In genomic region chr15:84981609-84982313, GRCm38 (mm10) we compare ENCODE assay signal across 20 mouse cellular contexts. TPM values are rescaled to one million over a fixed set of nuclear protein-coding genes. Genes with fewer than 3 reads are reported as not detected.
DNase-seq lines count a peak whose midpoint lies in the region; ATAC-seq and TF ChIP-seq lines count a peak whose summit lies in the region.
"Had no signal": no experiment of that assay in that cellular context is flagged by ENCODE, and none has a peak within 500 bp of the region (broad histone marks: within the 10 kb centered on the region; RNA-seq: fewer than 3 reads in every experiment).

No protein-coding gene starts in this region.

- H3K27ac ChIP-seq in liver, postnatal 0 days (ENCODE audit: low read depth), result 0 out of 2 replicates have a peak overlapping the region, but pooled peaks have one; percentile 22
- no peak overlapping the region for H3K27ac ChIP-seq in liver, embryonic 11.5 days (ENCODE audit: low read depth, low read length)
- H3K27ac ChIP-seq in bone marrow, adult 2 months (ENCODE audit: control insufficient read depth, insufficient read depth, low read depth, low read length, poor library complexity), result peak overlapping the region; percentile 35
- H3K27ac ChIP-seq: embryonic facial prominence, embryonic 15.5 days; forebrain, embryonic 15.5 days; heart, adult 2 months; hindbrain, embryonic 13.5 days; liver, embryonic 14.5 days; midbrain, embryonic 15.5 days; neural tube, embryonic 13.5 days had no signal

- peak; percentile 35 for DNase-seq in gastrocnemius, postnatal 14 days
- no peak for DNase-seq in gastrocnemius, postnatal 36 days
- DNase-seq in liver, postnatal 0 days, result no peak
- DNase-seq in liver, embryonic 11.5 days (ENCODE audit: low spot score), result no peak
- DNase-seq in lung, postnatal 4 days, result peak; percentile 55 to 65
- no peak for DNase-seq in thymus, postnatal 25 days
- DNase-seq in thymus, postnatal 10 days (ENCODE audit: low spot score in 2 of 2), result no peak
- DNase-seq: cerebellum, postnatal 14 days; kidney, adult 18-20 months; thymus, postnatal 36 days had no signal

- no peaks in the 10 kb centered on the region for H3K9me3 ChIP-seq in liver, postnatal 0 days (ENCODE audit: low read length)
- H3K9me3 ChIP-seq in liver, embryonic 11.5 days (ENCODE audit: control insufficient read depth, low read length), result no peaks in the 10 kb centered on the region
- H3K9me3 ChIP-seq: embryonic facial prominence, embryonic 15.5 days; forebrain, embryonic 15.5 days; hindbrain, embryonic 13.5 days; midbrain, embryonic 15.5 days; neural tube, embryonic 13.5 days had no signal

- no peak for TF ChIP-seq POLR2A in bone marrow, adult 2 months (IDR thresholded peaks at IDR 0.05; ENCODE audit: borderline replicate concordance, control insufficient read depth, low read depth, low read length)

- ATAC-seq in liver, postnatal 0 days, result no peak
- no peak for ATAC-seq in liver, embryonic 11.5 days (replicated peaks; ENCODE audit: low FRiP score)
- ATAC-seq: forebrain, embryonic 15.5 days; midbrain, embryonic 15.5 days had no signal

- H3K36me3 ChIP-seq in liver, postnatal 0 days (replicated peaks; ENCODE audit: insufficient read depth, low read length), result no peaks in the 10 kb centered on the region
- no peaks in the 10 kb centered on the region for H3K36me3 ChIP-seq in liver, embryonic 11.5 days (ENCODE audit: control insufficient read depth, insufficient read depth, low read length)
- H3K36me3 ChIP-seq: embryonic facial prominence, embryonic 15.5 days; forebrain, embryonic 15.5 days; hindbrain, embryonic 13.5 days; midbrain, embryonic 15.5 days had no signal

- intact Hi-C loops in gastrocnemius, postnatal 14 days (cut with DNase I; ENCODE audit: low total_unique reads), result no loop called here
- intact Hi-C loops in gastrocnemius, postnatal 36 days (cut with DNase I), result no loop called here

- no peak for TF ChIP-seq EP300 in liver, postnatal 0 days (IDR thresholded peaks at IDR 0.05; ENCODE audit: low read depth)

- no peaks in the 10 kb centered on the region for H3K27me3 ChIP-seq in liver, postnatal 0 days (ENCODE audit: insufficient read depth, low read length)
- H3K27me3 ChIP-seq in liver, embryonic 11.5 days (replicated peaks; ENCODE audit: control insufficient read depth, insufficient read depth, low read length), result no peaks in the 10 kb centered on the region
- H3K27me3 ChIP-seq: embryonic facial prominence, embryonic 15.5 days; forebrain, embryonic 15.5 days; hindbrain, embryonic 13.5 days; midbrain, embryonic 15.5 days; neural tube, embryonic 13.5 days had no signal

- H3K4me3 ChIP-seq in liver, postnatal 0 days (ENCODE audit: low read depth, low read length), result no peak overlapping the region
- no peak overlapping the region for H3K4me3 ChIP-seq in liver, embryonic 11.5 days (ENCODE audit: low read depth, low read length)
- no peak overlapping the region for H3K4me3 ChIP-seq in bone marrow, adult 2 months (replicated peaks; ENCODE audit: control insufficient read depth, low read depth, low read length)
- H3K4me3 ChIP-seq: embryonic facial prominence, embryonic 15.5 days; forebrain, embryonic 15.5 days; heart, adult 2 months; hindbrain, embryonic 13.5 days; midbrain, embryonic 15.5 days; neural tube, embryonic 13.5 days had no signal

- H3K4me1 ChIP-seq in liver, postnatal 0 days (ENCODE audit: insufficient read depth), result peaks cover 12% of the 10 kb centered on the region
- no peaks in the 10 kb centered on the region for H3K4me1 ChIP-seq in liver, embryonic 11.5 days (replicated peaks; ENCODE audit: control insufficient read depth, insufficient read depth, low read length)
- peaks cover 6% of the 10 kb centered on the region; the same call in 1 of the 2 replicates for H3K4me1 ChIP-seq in bone marrow, adult 2 months (ENCODE audit: control insufficient read depth, insufficient read depth, low read length)

- WGBS in liver, postnatal 0 days (ENCODE audit: insufficient replicate concordance), result 50% methylated on average over 9 of the region's 9 CpGs
- 73% methylated on average over 9 of the region's 9 CpGs for WGBS in liver, embryonic 11.5 days
- WGBS in bone marrow, adult 2 months, result 25% methylated on average over 9 of the region's 9 CpGs

- no peak overlapping the region for H3K4me2 ChIP-seq in liver, postnatal 0 days (ENCODE audit: low read depth, low read length)
- H3K4me2 ChIP-seq in liver, embryonic 11.5 days, result no peak overlapping the region
- H3K4me2 ChIP-seq: embryonic facial prominence, embryonic 15.5 days; forebrain, embryonic 15.5 days; hindbrain, embryonic 13.5 days; midbrain, embryonic 15.5 days; neural tube, embryonic 13.5 days had no signal

- no peak overlapping the region for H3K9ac ChIP-seq in liver, postnatal 0 days (replicated peaks)
- no peak overlapping the region for H3K9ac ChIP-seq in liver, embryonic 11.5 days (ENCODE audit: low read depth, low read length)
- H3K9ac ChIP-seq: embryonic facial prominence, embryonic 15.5 days; forebrain, embryonic 15.5 days; hindbrain, embryonic 13.5 days; liver, embryonic 14.5 days; midbrain, embryonic 15.5 days; neural tube, embryonic 13.5 days had no signal

- TF ChIP-seq CTCF in liver, postnatal 0 days (IDR thresholded peaks at IDR 0.05; ENCODE audit: low read depth), result no peak
- no peak for TF ChIP-seq CTCF in bone marrow, adult 2 months (IDR thresholded peaks at IDR 0.05; ENCODE audit: control insufficient read depth, insufficient read depth, low read length)

RNA-seq across cellular contexts. Expression of gene 5031439G07Rik, which starts 6.6 kb away (rescaled TPM):
- 10 to 100 TPM; 26.4 to 35.9 TPM for total RNA-seq in gastrocnemius, postnatal 14 days (2021)
- total RNA-seq in gastrocnemius, postnatal 36 days (2021), result 10 to 100 TPM; 78.0 to 86.5 TPM
- polyA plus RNA-seq in liver, postnatal 0 days (2015; fragmentation: Nextera tagmentation; extraction: Ambion mirVana), result 4.0 and 5.0 TPM in 2 replicates
- 4.6 and 5.5 TPM in 2 replicates for polyA plus RNA-seq in liver, embryonic 11.5 days (2014; fragmentation: Nextera tagmentation; extraction: Ambion mirVana)
- polyA plus RNA-seq in bone marrow, adult 2 months (2011; ENCODE audit: insufficient read depth, insufficient read length, low replicate concordance, missing spikeins), result 11.9 and 14.9 TPM in 2 replicates

RNA-seq across cellular contexts. Expression of gene Upk3a, which starts 35.2 kb away (rescaled TPM):
- not detected for total RNA-seq in gastrocnemius, postnatal 14 days (2021)
- total RNA-seq in gastrocnemius, postnatal 36 days (2021), result not detected
- polyA plus RNA-seq in liver, postnatal 0 days (2015; fragmentation: Nextera tagmentation; extraction: Ambion mirVana), result not detected in 2 replicates
- not detected in 2 replicates for polyA plus RNA-seq in liver, embryonic 11.5 days (2014; fragmentation: Nextera tagmentation; extraction: Ambion mirVana)
- polyA plus RNA-seq in bone marrow, adult 2 months (2011; ENCODE audit: insufficient read depth, insufficient read length, low replicate concordance, missing spikeins), result not detected in 2 replicates
- total RNA-seq: heart, adult 2 months; left cerebral cortex, postnatal 25 days had no signal
- polyA plus RNA-seq: C2C12; liver, embryonic 14.5 days had no signal

RNA-seq across cellular contexts. Expression of gene Fam118a, which starts 47.0 kb away (rescaled TPM):
- 1 to 10 TPM; 5.1 to 5.3 TPM for total RNA-seq in gastrocnemius, postnatal 14 days (2021)
- 1 to 10 TPM; 3.9 to 5.4 TPM for total RNA-seq in gastrocnemius, postnatal 36 days (2021)
- 2.9 and 4.2 TPM in 2 replicates for polyA plus RNA-seq in liver, postnatal 0 days (2015; fragmentation: Nextera tagmentation; extraction: Ambion mirVana)
- 17.0 and 19.6 TPM in 2 replicates for polyA plus RNA-seq in liver, embryonic 11.5 days (2014; fragmentation: Nextera tagmentation; extraction: Ambion mirVana)
- 2.0 and 8.7 TPM in 2 replicates for polyA plus RNA-seq in bone marrow, adult 2 months (2011; ENCODE audit: insufficient read depth, insufficient read length, low replicate concordance, missing spikeins)

RNA-seq across cellular contexts. Expression of gene Nup50, which starts 58.5 kb away (rescaled TPM):
- 10 to 100 TPM; 14.3 to 14.4 TPM for total RNA-seq in gastrocnemius, postnatal 14 days (2021)
- 10 to 100 TPM; 12.4 to 14.8 TPM for total RNA-seq in gastrocnemius, postnatal 36 days (2021)
- polyA plus RNA-seq in liver, postnatal 0 days (2015; fragmentation: Nextera tagmentation; extraction: Ambion mirVana), result 13.9 and 15.2 TPM in 2 replicates
- 56.7 and 57.3 TPM in 2 replicates for polyA plus RNA-seq in liver, embryonic 11.5 days (2014; fragmentation: Nextera tagmentation; extraction: Ambion mirVana)
- 28.4 and 40.7 TPM in 2 replicates for polyA plus RNA-seq in bone marrow, adult 2 months (2011; ENCODE audit: insufficient read depth, insufficient read length, low replicate concordance, missing spikeins)

Comparison
In these comparisons a context has a peak if more than half of its experiments do, and no peak if none do; other contexts are left out.
1. DNase-seq: peak in gastrocnemius, postnatal 14 days (single experiment) and lung, postnatal 4 days (2 of 2); none in gastrocnemius, postnatal 36 days (0 of 2), liver, postnatal 0 days (single experiment), liver, embryonic 11.5 days (single experiment), thymus, postnatal 25 days (single experiment) and thymus, postnatal 10 days (0 of 2).